Mouse (Mus musculus) heart, postnatal 0 days (tissue): ENCODE measurements at regions not wholly inside any gene's neighbourhood (a gene's known extent, or its start where the extent isn't known, plus 50 kb on each side); places are given as distances from the start of the nearest gene placed in this dataset.

Source experiments
- CTCF ChIP-seq: IDR thresholded peaks from 2 replicates; pipeline ENCODE4 v1.5.1; 2016; ENCODE audit warnings: antibody characterized with exemption, control low read depth, low read depth
- EP300 ChIP-seq: IDR thresholded peaks from 2 replicates; pipeline ENCODE4 v1.6.1; 2016; ENCODE audit warnings: antibody characterized with exemption, low read depth

GRCm38 (mm10) chr7:34585312-34585865, 71.1 kb downstream of the Kctd15 start:
- TF ChIP-seq CTCF, result no peak
- no peak for TF ChIP-seq EP300
